Mouse (Mus musculus) bone marrow macrophage, adult 2 months (primary cell): Measurements from ENCODE around the gene Map2k2.

Experiments used
- CTCF ChIP-seq: IDR thresholded peaks from 2 replicates; pipeline ENCODE4 v1.5.1; 2012; ENCODE audit warnings: low read depth, mild to moderate bottlenecking, low read length, moderate library complexity
- POLR2A ChIP-seq: IDR thresholded peaks from 2 replicates; pipeline ENCODE4 v1.6.1; 2012; ENCODE audit warnings: mild to moderate bottlenecking, low read depth, low read length, borderline replicate concordance

GRCm38 (mm10) chr10:81089216-81089615, 16.5 kb upstream of the Map2k2 start:
- TF ChIP-seq POLR2A (no peak), CTCF (no peak)
